Mouse (Mus musculus) liver, adult 2 months (tissue): Measurements from ENCODE around the gene Jsrp1.

Experiments used
- CTCF ChIP-seq: fragments of 200-500 bp; IDR thresholded peaks from 2 replicates; pipeline ENCODE4 v1.5.1; 2011; ENCODE audit warnings: low read depth, low read length, control low read depth
- POLR2A ChIP-seq: fragments of 200-500 bp; IDR thresholded peaks from 2 replicates; pipeline ENCODE4 v1.6.1; 2011; ENCODE audit warnings: low read length, control low read depth; ENCODE audit not compliant: insufficient read depth; ENCODE audit errors: extremely low read depth

DNA sequence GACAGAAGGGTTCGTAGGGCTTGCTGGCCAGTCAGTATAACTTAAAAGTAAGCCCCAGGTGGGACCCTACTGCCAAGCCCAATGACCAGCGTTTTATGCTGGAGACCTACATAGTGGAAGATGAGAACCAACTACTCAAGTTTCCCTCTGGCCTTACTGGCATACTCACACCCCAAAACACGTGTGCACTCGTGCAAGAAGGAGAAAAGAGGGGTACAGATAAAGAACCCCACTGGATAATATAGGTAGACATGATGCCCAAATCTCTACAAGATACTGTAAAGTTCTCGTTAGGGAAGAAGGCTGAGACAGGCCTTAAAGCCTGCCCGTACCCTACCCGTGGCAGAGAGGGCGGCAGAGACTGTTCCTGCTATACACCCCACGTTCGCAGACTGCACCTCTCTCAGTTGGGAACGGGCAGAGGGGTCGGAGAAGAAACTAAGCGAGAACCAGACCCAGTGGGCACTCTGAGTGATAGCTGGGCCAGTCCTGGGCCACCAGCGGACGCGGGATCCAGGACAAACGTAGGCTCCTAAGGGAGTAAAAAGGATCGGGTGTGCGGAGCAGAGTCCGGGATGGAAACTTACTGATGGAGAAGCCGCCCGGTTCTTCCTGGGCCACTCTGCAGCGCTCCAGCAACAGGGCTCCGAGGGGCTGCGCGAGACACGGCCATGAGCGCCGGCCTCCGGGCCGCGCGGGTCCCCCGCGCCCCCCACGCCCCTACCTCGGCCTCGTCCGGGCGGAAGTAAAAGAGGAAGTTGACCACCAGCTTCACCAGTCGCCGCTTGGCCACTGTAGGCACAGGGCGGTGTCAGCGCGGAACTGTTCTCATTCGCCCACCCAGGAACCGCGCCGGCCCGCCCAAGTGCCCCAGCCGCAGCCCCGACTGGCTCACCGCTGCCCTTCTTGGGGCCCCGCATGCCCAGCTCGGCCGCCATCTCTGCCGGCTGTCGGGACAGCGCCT, 15.8 kb downstream of the Jsrp1 start:
- no peak for TF ChIP-seq CTCF
- TF ChIP-seq POLR2A = no peak
